Mouse (Mus musculus) kidney, adult 10 weeks (tissue): ENCODE results near the gene Tprn. TPM values are rescaled to one million over a fixed set of nuclear protein-coding genes. Genes with fewer than 3 reads are reported as not detected.

Experiments used
- polyA plus RNA-seq: library from polyadenylated mRNA; stranded (reverse); fragments of 350-450 nt; fragmentation: Illumina TruSeq; extraction: RNeasy Lipid Tissue Mini Kit (QIAGEN cat#74804); gene quantifications from one replicate; pipeline ENCODE4 v1.2.3, GENCODE M21; 2014; ENCODE audit warnings: low read depth, low replicate concordance

Gene Tprn
- polyA plus RNA-seq, result 3.2 TPM

DNA sequence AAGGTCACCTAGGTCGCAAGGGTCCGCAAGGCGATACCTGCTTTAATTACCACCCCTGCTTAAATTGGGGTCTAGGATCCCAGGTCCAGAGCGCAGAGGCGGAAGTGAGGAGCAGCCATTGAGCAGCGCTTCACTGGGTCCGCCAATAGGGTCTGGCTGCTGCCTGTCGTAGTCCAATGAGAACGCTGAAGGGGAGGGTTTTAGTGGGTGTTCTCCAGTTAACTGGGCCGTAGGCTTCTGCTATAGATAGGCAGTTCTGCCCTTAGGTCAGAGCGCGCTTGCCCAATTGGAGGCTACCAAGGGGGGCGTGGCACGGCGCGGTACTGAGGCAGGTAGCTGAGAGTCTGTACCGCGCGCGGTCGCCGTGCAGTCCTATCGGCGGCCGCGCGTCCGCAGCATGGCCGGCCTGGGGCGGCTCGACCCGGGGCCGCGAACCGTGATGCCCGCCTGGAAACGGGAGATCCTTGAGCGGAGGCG is at the start of gene Tprn:
Gene Tprn, plus strand, starts transcription at position 328 of the 477 bp plus-strand sequence.

GRCm38 (mm10) chr2:25214444-25214843 is 48.0 kb upstream of the Tprn start, which contains the start of gene Stpg3:
Gene Stpg3, minus strand, starts transcription at chr2:25214637.

GRCm38 (mm10) chr2:25218445-25218844 is 44.0 kb upstream of the Tprn start, which contains the start of gene Fam166a:
Gene Fam166a, plus strand, starts transcription at chr2:25218745.

DNA sequence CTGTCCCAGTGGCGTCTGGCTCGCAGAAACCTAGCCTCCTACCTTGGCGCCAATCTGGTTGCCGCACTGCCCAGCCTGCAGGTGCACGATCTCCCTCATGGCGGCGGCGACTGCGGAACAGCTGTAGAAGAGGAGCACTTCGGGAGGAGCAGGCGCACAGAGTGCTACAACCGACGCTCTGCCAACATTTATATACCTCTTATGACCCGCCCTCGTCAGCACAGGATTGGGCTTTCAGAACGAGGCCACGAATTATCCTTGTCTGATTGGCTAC is 38.0 kb upstream of the Tprn start, which contains the start of gene Tubb4b:
Gene Tubb4b, minus strand, starts transcription at position 211 of the 274 bp plus-strand sequence.

GRCm38 (mm10) chr2:25234050-25234449 is 28.4 kb upstream of the Tprn start, which contains the start of gene Slc34a3:
Gene Slc34a3, minus strand, starts transcription at chr2:25234364.

DNA sequence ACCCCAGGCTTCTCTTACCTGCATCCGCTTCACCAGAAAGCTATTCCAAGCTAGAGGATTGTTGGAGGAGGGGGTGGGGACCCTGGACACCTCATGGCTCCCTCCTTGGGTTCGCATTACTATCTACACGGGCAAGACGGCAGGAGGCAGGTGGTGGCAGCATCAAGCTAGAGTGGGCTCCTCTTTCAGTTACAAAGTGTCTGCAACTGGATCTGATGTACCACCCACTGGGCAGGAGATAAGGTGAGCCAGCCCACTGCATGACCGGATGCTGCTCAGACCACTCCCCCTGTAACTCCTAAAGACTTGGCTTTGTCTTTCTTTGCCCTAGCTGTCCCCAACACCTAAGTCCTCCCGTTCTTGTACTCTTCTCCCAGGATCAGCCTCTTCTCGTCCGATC is 25.8 kb upstream of the Tprn start, which contains the start of gene Rnf224:
Gene Rnf224, minus strand, starts transcription at position 174 of the 400 bp plus-strand sequence.

DNA sequence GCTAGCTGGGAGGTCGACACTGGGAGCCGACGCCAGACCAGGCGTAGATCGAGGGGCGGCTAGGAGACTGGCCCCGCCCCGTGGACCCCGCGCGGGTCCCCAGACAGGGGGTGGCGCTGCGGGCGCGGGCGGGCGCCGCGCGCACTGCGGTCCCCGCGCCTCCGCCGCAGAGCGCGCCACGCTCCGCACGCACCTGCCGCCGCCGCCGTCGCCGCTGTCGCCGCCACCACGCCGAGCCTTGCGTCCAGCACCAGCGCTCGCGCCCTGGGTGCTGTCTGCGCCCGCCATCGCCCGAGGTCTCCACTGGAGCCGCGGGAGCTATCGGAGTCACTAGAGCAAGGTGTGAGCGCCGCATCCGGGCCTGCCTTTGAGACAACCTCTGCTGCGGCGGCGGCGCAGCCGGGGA is 20.3 kb upstream of the Tprn start, which contains the start of the genes Rnf208 and Cysrt1:
Gene Rnf208, plus strand, starts transcription at position 155 of the 406 bp plus-strand sequence.
Gene Cysrt1, minus strand, starts transcription at position 352 of the 406 bp plus-strand sequence.

DNA sequence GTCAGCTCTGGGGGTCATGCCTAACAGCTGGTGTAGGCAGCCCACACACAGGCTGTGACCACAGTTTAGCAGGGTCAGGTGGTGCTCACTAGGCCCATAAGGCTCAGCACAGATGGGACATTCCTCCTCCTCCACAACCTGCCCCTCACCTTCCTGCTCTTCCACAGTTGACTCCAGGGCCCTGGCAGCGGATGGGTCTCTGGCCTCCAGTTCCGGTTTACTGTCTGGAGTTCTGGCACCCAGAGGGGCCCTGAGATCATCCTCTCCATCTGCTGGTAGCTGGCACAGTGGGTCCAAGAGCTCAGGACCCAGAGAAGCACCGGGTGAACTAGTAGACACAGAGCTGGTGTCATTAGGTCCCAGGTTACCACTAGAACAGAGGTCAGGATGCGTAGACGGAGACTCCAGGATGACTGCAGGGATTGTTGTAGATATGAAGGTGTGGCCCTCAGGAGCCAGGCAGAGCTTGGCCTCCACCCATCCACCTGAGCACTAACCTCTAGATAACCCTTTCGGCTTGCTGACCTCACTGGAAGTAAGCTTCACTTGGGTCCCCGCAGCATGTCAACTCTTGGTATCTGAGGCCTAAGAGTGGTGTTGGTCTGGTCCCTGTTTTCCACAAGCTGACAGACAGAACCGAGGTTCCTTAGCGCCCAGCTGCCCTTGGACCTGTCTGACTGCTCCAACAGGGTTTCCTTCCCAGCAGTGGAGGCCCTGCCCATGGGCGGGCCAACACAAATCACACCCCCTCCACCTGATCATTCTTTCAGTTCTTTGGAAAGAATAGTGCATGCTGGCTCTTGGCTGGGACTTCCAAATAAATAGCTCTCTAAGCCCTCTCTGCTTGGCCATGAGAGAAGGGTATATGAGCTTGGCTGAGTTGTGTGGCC is 16.0 kb upstream of the Tprn start, which contains the start of gene AL732309.1:
Gene AL732309.1, minus strand, starts transcription at position 681 of the 890 bp plus-strand sequence.

DNA sequence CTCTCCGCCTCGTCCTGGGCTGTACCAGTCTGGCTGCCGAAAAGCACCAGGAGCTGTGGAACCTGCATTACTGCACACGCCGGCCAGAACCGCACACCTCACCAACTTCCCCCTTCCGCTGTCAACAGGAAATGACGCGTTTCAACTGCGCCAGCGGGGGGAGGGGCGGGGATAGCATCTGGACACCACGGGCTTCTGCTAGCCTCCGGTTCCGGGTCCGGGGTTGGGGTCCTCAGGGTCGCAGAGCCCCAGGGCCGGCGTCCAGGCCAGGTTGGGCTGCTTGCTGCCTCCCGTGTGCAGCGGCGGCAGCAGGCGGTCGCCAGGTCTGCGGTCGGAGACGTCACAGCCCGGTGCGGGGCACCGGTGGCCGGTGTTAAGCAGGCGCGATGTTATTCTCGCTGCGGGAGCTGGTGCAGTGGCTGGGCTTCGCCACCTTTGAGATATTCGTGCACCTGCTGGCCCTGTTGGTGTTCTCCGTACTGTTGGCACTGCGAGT is 7.1 kb upstream of the Tprn start, which contains the start of gene Tmem203:
Gene Tmem203, plus strand, starts transcription at position 156 of the 496 bp plus-strand sequence.

GRCm38 (mm10) chr2:25271827-25272511 is 9.6 kb downstream of the Tprn start, which contains the start of the genes Ssna1 and Anapc2:
Gene Ssna1, minus strand, starts transcription at chr2:25272438.
Gene Anapc2, plus strand, starts transcription at chr2:25272478.

GRCm38 (mm10) chr2:25287927-25288649 is 25.7 kb downstream of the Tprn start, which contains the start of gene Tmem210:
Gene Tmem210, plus strand, starts transcription at chr2:25288145.

GRCm38 (mm10) chr2:25289651-25290050 is 27.2 kb downstream of the Tprn start, which contains the start of gene Lrrc26:
Gene Lrrc26, plus strand, starts transcription at chr2:25289915.

GRCm38 (mm10) chr2:25318971-25319773 is 56.8 kb downstream of the Tprn start, which contains the start of gene Grin1:
Gene Grin1, minus strand, starts transcription at chr2:25319187.

Other genes with a start within 250 kb of the Tprn start
- 4.0 TPM for gene Nsmf, start 208.3 kb upstream of the Tprn start, polyA plus RNA-seq
- gene Entpd8, start 182.3 kb upstream of the Tprn start, polyA plus RNA-seq, result 4.9 TPM
- not detected for gene Noxa1, start 167.5 kb upstream of the Tprn start, polyA plus RNA-seq
- 3.8 TPM for gene Nrarp, start 81.9 kb upstream of the Tprn start, polyA plus RNA-seq
- 1.4 TPM for gene Tor4a, start 65.7 kb upstream of the Tprn start, polyA plus RNA-seq
- 5.2 TPM for gene Nelfb, start 51.1 kb upstream of the Tprn start, polyA plus RNA-seq
- gene Stpg3, start 48.0 kb upstream of the Tprn start, polyA plus RNA-seq, result not detected
- gene Fam166a, start 43.9 kb upstream of the Tprn start, polyA plus RNA-seq, result not detected
- 24.5 TPM for gene Tubb4b, start 37.9 kb upstream of the Tprn start, polyA plus RNA-seq
- 5.6 TPM for gene Slc34a3, start 28.3 kb upstream of the Tprn start, polyA plus RNA-seq
- gene Rnf224, start 25.8 kb upstream of the Tprn start, polyA plus RNA-seq, result not detected
- gene Rnf208, start 20.4 kb upstream of the Tprn start, polyA plus RNA-seq, result not detected
- not detected for gene Cysrt1, start 20.2 kb upstream of the Tprn start, polyA plus RNA-seq
- gene AL732309.1, start 15.8 kb upstream of the Tprn start, polyA plus RNA-seq, result 1.5 TPM
- 0.61 TPM for gene Tmem203, start 7.2 kb upstream of the Tprn start, polyA plus RNA-seq
- 1.2 TPM for gene Ssna1, start 9.8 kb downstream of the Tprn start, polyA plus RNA-seq
- 4.5 TPM for gene Anapc2, start 9.9 kb downstream of the Tprn start, polyA plus RNA-seq
- gene Tmem210, start 25.5 kb downstream of the Tprn start, polyA plus RNA-seq, result not detected
- gene Lrrc26, start 27.3 kb downstream of the Tprn start, polyA plus RNA-seq, result not detected
- not detected for gene Grin1, start 56.6 kb downstream of the Tprn start, polyA plus RNA-seq
- gene Man1b1, start 69.7 kb downstream of the Tprn start, polyA plus RNA-seq, result 15.0 TPM
- 34.5 TPM for gene Dpp7, start 93.7 kb downstream of the Tprn start, polyA plus RNA-seq
- 3.9 TPM for gene Uap1l1, start 103.1 kb downstream of the Tprn start, polyA plus RNA-seq
- gene Sapcd2, start 109.7 kb downstream of the Tprn start, polyA plus RNA-seq, result not detected
- gene Entpd2, start 133.3 kb downstream of the Tprn start, polyA plus RNA-seq, result 0.36 TPM
- 4.3 TPM for gene Npdc1, start 136.7 kb downstream of the Tprn start, polyA plus RNA-seq
- not detected for gene Fut7, start 160.6 kb downstream of the Tprn start, polyA plus RNA-seq
- 0.77 TPM for gene Abca2, start 166.1 kb downstream of the Tprn start, polyA plus RNA-seq
- not detected for gene Clic3, start 194.2 kb downstream of the Tprn start, polyA plus RNA-seq
- 2.2 TPM for gene Paxx, start 198.5 kb downstream of the Tprn start, polyA plus RNA-seq
- not detected for gene Ptgds, start 207.4 kb downstream of the Tprn start, polyA plus RNA-seq
- gene Lcn12, start 231.3 kb downstream of the Tprn start, polyA plus RNA-seq, result not detected
- 0.40 TPM for gene Fbxw5, start 238.1 kb downstream of the Tprn start, polyA plus RNA-seq
- gene C8g, start 239.1 kb downstream of the Tprn start, polyA plus RNA-seq, result 1.7 TPM